Mouse (Mus musculus): ENCODE results near the gene Slc16a14. TPM values are rescaled to one million over a fixed set of nuclear protein-coding genes. Genes with fewer than 3 reads are reported as not detected.

The Slc16a14 gene
- polyA plus RNA-seq, 1 experiment from 2014 or later: 0.42 TPM

DNA sequence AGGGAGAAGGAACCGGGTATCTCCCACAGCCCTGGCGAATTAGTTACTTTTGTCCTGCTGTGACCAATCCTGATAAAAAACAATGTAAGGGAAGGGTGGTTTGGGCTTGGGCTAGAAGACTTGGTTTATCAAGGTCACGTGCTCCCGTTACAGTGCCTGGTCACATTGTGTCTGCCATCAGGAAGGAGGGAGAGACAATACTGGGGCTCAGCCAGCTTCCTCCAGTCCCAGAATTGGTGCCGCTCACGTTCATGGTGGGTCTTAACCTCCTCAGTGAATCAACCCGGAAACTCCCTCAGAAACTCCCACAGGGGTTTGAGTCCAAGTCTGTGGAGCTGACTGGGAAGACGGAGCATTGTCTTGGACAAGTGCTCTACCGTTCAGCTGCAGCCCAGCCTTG is 9.3 kb downstream of the Slc16a14 start:
- no peak overlapping the region for H3K9ac ChIP-seq (replicated peaks; ENCODE audit: low read depth, low read length)
- no peaks in the 10 kb centered on the region for H3K27me3 ChIP-seq (ENCODE audit: control insufficient read depth, insufficient read depth, low read length)
- H3K4me2 ChIP-seq (replicated peaks; ENCODE audit: low read depth, low read length): no peak overlapping the region
- WGBS: 79% methylated on average over 9 of the region's 9 CpGs
- no peaks in the 10 kb centered on the region for H3K36me3 ChIP-seq (ENCODE audit: control insufficient read depth, insufficient read depth, low read length)
- no peak overlapping the region for H3K4me3 ChIP-seq (ENCODE audit: low read depth, low read length)
- H3K4me1 ChIP-seq (ENCODE audit: control insufficient read depth, insufficient read depth, low read length): no peaks in the 10 kb centered on the region
- H3K27ac ChIP-seq (ENCODE audit: low read length): no peak overlapping the region
- ATAC-seq (ENCODE audit: insufficient number of reproducible peaks, insufficient read depth, low FRiP score, low read depth): no peak
- no peaks in the 10 kb centered on the region for H3K9me3 ChIP-seq (ENCODE audit: control insufficient read depth, low read depth, low read length)

GRCm38 (mm10) chr1:84924134-84924533 is 10.8 kb downstream of the Slc16a14 start:
- 72% methylated on average over 6 of the region's 6 CpGs for WGBS
- no peak overlapping the region for H3K9ac ChIP-seq (replicated peaks; ENCODE audit: low read depth, low read length)
- no peak overlapping the region for H3K4me2 ChIP-seq (replicated peaks; ENCODE audit: low read depth, low read length)
- no peaks in the 10 kb centered on the region for H3K27me3 ChIP-seq (ENCODE audit: control insufficient read depth, insufficient read depth, low read length)
- no peak overlapping the region for H3K27ac ChIP-seq (ENCODE audit: low read length)
- no peak overlapping the region for H3K4me3 ChIP-seq (ENCODE audit: low read depth, low read length)
- no peaks in the 10 kb centered on the region for H3K4me1 ChIP-seq (ENCODE audit: control insufficient read depth, insufficient read depth, low read length)
- ATAC-seq (ENCODE audit: insufficient number of reproducible peaks, insufficient read depth, low FRiP score, low read depth): no peak
- H3K36me3 ChIP-seq (ENCODE audit: control insufficient read depth, insufficient read depth, low read length): no peaks in the 10 kb centered on the region
- H3K9me3 ChIP-seq (ENCODE audit: control insufficient read depth, low read depth, low read length): no peaks in the 10 kb centered on the region

- H3K4me1 ChIP-seq (ENCODE audit: control insufficient read depth, insufficient read depth, low read length): no peaks in the 10 kb centered on the region
- H3K9ac ChIP-seq (replicated peaks; ENCODE audit: low read depth, low read length): no peak overlapping the region
- H3K27me3 ChIP-seq (ENCODE audit: control insufficient read depth, insufficient read depth, low read length): no peaks in the 10 kb centered on the region
- H3K9me3 ChIP-seq (ENCODE audit: control insufficient read depth, low read depth, low read length): no peaks in the 10 kb centered on the region
- H3K4me3 ChIP-seq (ENCODE audit: low read depth, low read length): no peak overlapping the region
- ATAC-seq (ENCODE audit: insufficient number of reproducible peaks, insufficient read depth, low FRiP score, low read depth): no peak
- 82% methylated on average over 2 of the region's 2 CpGs for WGBS
- H3K4me2 ChIP-seq (replicated peaks; ENCODE audit: low read depth, low read length): no peak overlapping the region
- H3K36me3 ChIP-seq (ENCODE audit: control insufficient read depth, insufficient read depth, low read length): no peaks in the 10 kb centered on the region
- H3K27ac ChIP-seq (ENCODE audit: low read length): no peak overlapping the region
Measured at GRCm38 (mm10) chr1:84923432-84923831, 11.5 kb downstream of the Slc16a14 start.

GRCm38 (mm10) chr1:84918865-84919264 is 16.1 kb downstream of the Slc16a14 start:
- no peak overlapping the region for H3K4me3 ChIP-seq (ENCODE audit: low read depth, low read length)
- H3K27me3 ChIP-seq (ENCODE audit: control insufficient read depth, insufficient read depth, low read length): no peaks in the 10 kb centered on the region
- H3K9me3 ChIP-seq (ENCODE audit: control insufficient read depth, low read depth, low read length): no peaks in the 10 kb centered on the region
- H3K4me1 ChIP-seq (ENCODE audit: control insufficient read depth, insufficient read depth, low read length): no peaks in the 10 kb centered on the region
- no peak overlapping the region for H3K27ac ChIP-seq (ENCODE audit: low read length)
- H3K4me2 ChIP-seq (replicated peaks; ENCODE audit: low read depth, low read length): no peak overlapping the region
- WGBS: 88% methylated on average over 3 of the region's 3 CpGs
- H3K9ac ChIP-seq (replicated peaks; ENCODE audit: low read depth, low read length): no peak overlapping the region
- no peak for ATAC-seq (ENCODE audit: insufficient number of reproducible peaks, insufficient read depth, low FRiP score, low read depth)
- H3K36me3 ChIP-seq (ENCODE audit: control insufficient read depth, insufficient read depth, low read length): no peaks in the 10 kb centered on the region

GRCm38 (mm10) chr1:84915010-84915409 is 19.9 kb downstream of the Slc16a14 start:
- 85% methylated on average over 4 of the region's 4 CpGs for WGBS
- no peak overlapping the region for H3K4me2 ChIP-seq (replicated peaks; ENCODE audit: low read depth, low read length)
- no peaks in the 10 kb centered on the region for H3K36me3 ChIP-seq (ENCODE audit: control insufficient read depth, insufficient read depth, low read length)
- no peak overlapping the region for H3K27ac ChIP-seq (ENCODE audit: low read length)
- H3K4me1 ChIP-seq (ENCODE audit: control insufficient read depth, insufficient read depth, low read length): no peaks in the 10 kb centered on the region
- no peak for ATAC-seq (ENCODE audit: insufficient number of reproducible peaks, insufficient read depth, low FRiP score, low read depth)
- no peaks in the 10 kb centered on the region for H3K27me3 ChIP-seq (ENCODE audit: control insufficient read depth, insufficient read depth, low read length)
- H3K9ac ChIP-seq (replicated peaks; ENCODE audit: low read depth, low read length): no peak overlapping the region
- H3K9me3 ChIP-seq (ENCODE audit: control insufficient read depth, low read depth, low read length): no peaks in the 10 kb centered on the region
- no peak overlapping the region for H3K4me3 ChIP-seq (ENCODE audit: low read depth, low read length)

- Histone ChIP-seq H3K27ac (ENCODE audit: low read length) (no peak overlapping the region), H3K4me2 (replicated peaks; ENCODE audit: low read depth, low read length) (no peak overlapping the region), H3K9me3 (ENCODE audit: control insufficient read depth, low read depth, low read length) (no peaks in the 10 kb centered on the region), H3K36me3 (ENCODE audit: control insufficient read depth, insufficient read depth, low read length) (no peaks in the 10 kb centered on the region), H3K4me1 (ENCODE audit: control insufficient read depth, insufficient read depth, low read length) (no peaks in the 10 kb centered on the region), H3K9ac (replicated peaks; ENCODE audit: low read depth, low read length) (no peak overlapping the region), H3K4me3 (ENCODE audit: low read depth, low read length) (no peak overlapping the region), H3K27me3 (ENCODE audit: control insufficient read depth, insufficient read depth, low read length) (no peaks in the 10 kb centered on the region)
- ATAC-seq (ENCODE audit: insufficient number of reproducible peaks, insufficient read depth, low FRiP score, low read depth): no peak
- 89% methylated on average over 11 of the region's 11 CpGs for WGBS
Measured at GRCm38 (mm10) chr1:84912571-84912970, 22.4 kb downstream of the Slc16a14 start.

DNA sequence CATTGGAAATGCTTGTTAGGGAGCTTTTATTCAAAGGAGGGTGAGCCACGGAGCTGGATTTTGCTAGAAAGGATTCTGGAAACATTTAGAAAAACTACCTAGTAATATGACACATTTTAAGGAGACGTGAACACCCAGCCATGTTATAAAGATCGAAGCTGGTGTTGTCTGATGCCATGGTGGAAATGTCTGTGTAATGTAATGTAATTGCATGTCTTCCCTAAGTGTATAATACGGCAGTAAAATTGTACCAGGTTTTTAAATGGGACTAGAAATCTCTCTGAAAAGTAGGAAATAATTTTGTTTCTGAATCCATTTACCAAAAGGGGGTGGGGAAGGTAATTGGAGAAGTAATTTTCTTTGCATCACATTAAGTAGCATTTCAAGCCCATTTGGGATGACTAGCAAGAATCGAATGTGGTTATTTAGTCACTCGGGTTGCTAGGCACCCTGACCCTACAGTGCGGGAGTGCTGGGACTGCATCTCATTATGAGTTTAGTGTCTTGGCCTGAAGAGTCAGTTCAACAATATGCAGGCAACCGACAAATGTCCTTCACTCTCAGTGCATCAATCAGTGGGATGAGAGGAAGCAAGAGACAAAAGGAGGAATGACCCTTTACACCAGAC is 24.6 kb downstream of the Slc16a14 start:
- H3K4me3 ChIP-seq (ENCODE audit: low read depth, low read length): no peak overlapping the region
- H3K4me1 ChIP-seq (ENCODE audit: control insufficient read depth, insufficient read depth, low read length): no peaks in the 10 kb centered on the region
- H3K9ac ChIP-seq (replicated peaks; ENCODE audit: low read depth, low read length): no peak overlapping the region
- no peak overlapping the region for H3K4me2 ChIP-seq (replicated peaks; ENCODE audit: low read depth, low read length)
- H3K9me3 ChIP-seq (ENCODE audit: control insufficient read depth, low read depth, low read length): no peaks in the 10 kb centered on the region
- 76% methylated on average over 8 of the region's 8 CpGs for WGBS
- no peaks in the 10 kb centered on the region for H3K36me3 ChIP-seq (ENCODE audit: control insufficient read depth, insufficient read depth, low read length)
- no peak for ATAC-seq (ENCODE audit: insufficient number of reproducible peaks, insufficient read depth, low FRiP score, low read depth)
- H3K27me3 ChIP-seq (ENCODE audit: control insufficient read depth, insufficient read depth, low read length): no peaks in the 10 kb centered on the region
- no peak overlapping the region for H3K27ac ChIP-seq (ENCODE audit: low read length)

DNA sequence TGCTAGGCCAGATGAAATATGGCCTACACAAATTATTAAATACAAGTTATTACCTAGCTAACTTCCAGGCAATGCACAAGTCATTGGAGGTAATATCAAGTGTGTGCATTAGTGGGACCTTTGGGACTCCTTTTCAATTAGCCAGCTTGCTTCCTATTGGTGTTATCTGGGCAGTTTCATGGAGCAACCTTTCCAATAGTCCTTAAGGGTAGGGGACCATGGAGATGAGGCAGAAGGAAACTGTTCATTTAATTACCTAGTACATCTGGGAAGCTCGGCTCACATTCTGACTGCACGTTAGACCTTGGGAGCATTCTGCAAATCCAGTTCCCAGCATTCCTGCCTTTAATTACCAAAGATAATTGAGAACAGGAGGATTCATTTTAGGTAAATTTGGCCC is 30.5 kb downstream of the Slc16a14 start:
- no peak for ATAC-seq (ENCODE audit: insufficient number of reproducible peaks, insufficient read depth, low FRiP score, low read depth)
- H3K4me2 ChIP-seq (replicated peaks; ENCODE audit: low read depth, low read length): no peak overlapping the region
- H3K4me3 ChIP-seq (ENCODE audit: low read depth, low read length): no peak overlapping the region
- H3K36me3 ChIP-seq (ENCODE audit: control insufficient read depth, insufficient read depth, low read length): no peaks in the 10 kb centered on the region
- WGBS: 87% methylated on average over 2 of the region's 2 CpGs
- no peaks in the 10 kb centered on the region for H3K4me1 ChIP-seq (ENCODE audit: control insufficient read depth, insufficient read depth, low read length)
- no peak overlapping the region for H3K9ac ChIP-seq (replicated peaks; ENCODE audit: low read depth, low read length)
- no peaks in the 10 kb centered on the region for H3K9me3 ChIP-seq (ENCODE audit: control insufficient read depth, low read depth, low read length)
- no peaks in the 10 kb centered on the region for H3K27me3 ChIP-seq (ENCODE audit: control insufficient read depth, insufficient read depth, low read length)
- no peak overlapping the region for H3K27ac ChIP-seq (ENCODE audit: low read length)

DNA sequence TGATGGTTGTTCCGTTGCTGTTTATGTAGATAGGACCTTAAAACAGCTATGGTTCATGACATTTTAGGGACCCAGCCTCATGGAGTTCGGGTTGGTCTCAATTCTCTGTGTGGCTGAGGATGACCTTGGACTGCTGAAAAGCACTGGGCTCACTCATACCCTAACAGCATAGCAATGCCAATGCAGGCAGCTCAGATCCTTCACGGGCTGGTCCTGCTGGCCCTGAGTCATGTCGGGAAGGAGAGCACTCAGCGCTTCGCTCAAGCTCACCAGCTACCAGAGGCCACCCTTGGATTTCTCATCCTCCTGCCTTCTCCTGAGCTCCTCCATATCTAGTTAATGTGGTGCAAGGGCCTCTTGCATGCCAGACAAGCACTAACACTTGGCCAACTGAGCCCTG is 35.8 kb downstream of the Slc16a14 start:
- Histone ChIP-seq H3K4me3 (ENCODE audit: low read depth, low read length) (no peak overlapping the region), H3K4me2 (replicated peaks; ENCODE audit: low read depth, low read length) (no peak overlapping the region), H3K4me1 (ENCODE audit: control insufficient read depth, insufficient read depth, low read length) (no peaks in the 10 kb centered on the region), H3K36me3 (ENCODE audit: control insufficient read depth, insufficient read depth, low read length) (no peaks in the 10 kb centered on the region), H3K27ac (ENCODE audit: low read length) (no peak overlapping the region), H3K27me3 (ENCODE audit: control insufficient read depth, insufficient read depth, low read length) (no peaks in the 10 kb centered on the region), H3K9ac (replicated peaks; ENCODE audit: low read depth, low read length) (no peak overlapping the region), H3K9me3 (ENCODE audit: control insufficient read depth, low read depth, low read length) (no peaks in the 10 kb centered on the region)
- no peak for ATAC-seq (ENCODE audit: insufficient number of reproducible peaks, insufficient read depth, low FRiP score, low read depth)
- WGBS: 91% methylated on average over 6 of the region's 6 CpGs
